Mouse (Mus musculus) B cell, adult (primary cell): ENCODE measurements around the gene Map3k11. TPM values are rescaled to one million over a fixed set of nuclear protein-coding genes. Genes with fewer than 3 reads are reported as not detected.

Experiments
- total RNA-seq: library from RNA; stranded (reverse); gene quantifications from 4 replicates; pipeline ENCODE4 v1.2.4, GENCODE M21; 2023; ENCODE audit not compliant: inconsistent age

The Map3k11 gene
- total RNA-seq, result 52.6 to 59.1 TPM (median 55.7 TPM) in 4 replicates

DNA sequence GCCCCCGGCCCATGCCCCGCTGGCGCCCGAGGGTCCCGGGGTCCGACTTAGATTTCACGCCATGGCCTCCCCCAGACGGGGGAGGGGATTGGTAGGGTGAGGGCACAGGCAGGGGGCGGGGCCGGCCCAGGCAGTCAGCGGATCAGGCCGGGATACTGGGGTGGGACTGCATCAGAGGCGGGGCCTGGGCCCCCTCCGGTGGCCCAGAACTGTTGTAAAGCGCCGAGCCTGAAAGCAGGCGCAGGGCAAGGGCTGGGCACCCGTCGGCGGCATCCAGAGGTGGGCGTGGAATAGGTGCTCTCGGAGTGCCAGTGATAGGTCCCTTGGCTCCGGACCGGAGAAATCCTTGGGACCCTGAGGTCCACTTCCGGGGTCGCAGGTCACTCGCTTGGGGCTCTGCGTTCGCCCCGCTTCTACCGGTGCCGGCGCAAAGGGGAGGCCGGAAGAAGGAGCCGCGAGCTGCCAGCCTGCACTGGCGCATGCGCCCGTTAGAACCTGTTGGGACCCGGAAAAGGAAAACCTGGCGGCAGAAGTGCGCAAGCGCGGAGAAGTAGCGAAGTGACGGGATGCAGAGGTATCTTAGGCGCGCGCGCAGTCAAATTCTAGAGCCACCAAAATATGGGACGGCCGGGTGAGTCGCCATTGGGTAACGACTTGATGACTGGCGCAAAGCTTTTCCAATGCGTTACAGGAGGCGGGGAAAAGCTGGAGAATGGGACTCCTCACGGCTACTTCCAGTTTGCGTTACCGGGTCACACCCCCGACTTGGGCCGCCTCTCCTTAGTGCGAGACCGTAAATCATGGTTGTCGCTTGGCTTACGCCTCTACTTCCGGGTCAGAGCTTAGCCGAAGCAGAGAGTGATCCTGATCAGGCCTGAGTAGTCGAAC, at the start of gene Map3k11, which contains the start of gene Pcnx3:
TSS of gene Map3k11 (plus strand) at position 543 of the 888 bp plus-strand sequence.
TSS of gene Pcnx3 (minus strand) at position 709 of the 888 bp plus-strand sequence.

DNA sequence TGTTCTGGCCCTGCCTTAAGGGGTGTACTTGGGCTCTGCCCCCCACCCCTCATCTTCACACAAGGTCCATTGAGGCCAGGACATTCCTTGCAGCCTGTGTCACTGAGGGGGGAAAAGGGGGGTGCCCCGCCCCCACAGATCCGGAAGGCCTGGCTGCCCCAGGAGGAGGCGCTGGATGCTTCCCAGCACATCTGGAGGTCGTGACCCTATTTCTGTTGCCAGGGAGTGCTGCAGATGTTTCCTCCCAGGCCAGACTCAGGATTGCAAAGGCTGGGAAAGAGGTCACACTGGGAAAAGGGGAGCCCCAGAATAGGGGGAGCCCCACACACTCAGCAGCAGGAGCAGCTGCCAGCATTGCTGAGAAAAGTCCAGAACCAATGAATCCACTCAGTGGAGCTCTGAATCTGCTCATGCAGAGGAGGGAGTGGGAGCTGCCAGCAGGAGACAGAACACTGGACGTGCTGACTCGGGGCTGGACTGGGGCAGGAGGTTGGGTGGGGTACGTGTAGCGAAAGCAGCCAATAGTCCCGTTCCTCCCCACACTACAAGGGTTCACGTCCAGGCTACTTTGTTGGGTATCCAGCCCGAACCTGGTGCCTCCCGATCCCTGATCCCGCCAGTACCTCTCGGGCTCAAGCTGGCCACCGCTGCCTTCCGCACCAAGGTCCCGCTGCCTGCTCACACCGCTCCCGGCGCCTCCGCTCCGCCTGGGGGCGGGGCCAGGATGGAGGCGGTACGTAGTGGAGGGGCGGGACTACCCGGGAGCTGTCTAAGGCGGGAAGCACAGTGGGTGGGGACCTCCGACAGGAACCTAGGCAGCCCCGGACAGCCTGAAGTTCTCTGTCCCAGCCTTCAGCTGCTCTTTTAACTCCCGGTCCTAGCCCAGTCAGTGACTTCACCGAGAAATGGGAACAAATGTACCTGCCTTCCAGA, 25.3 kb upstream of the Map3k11 start, which contains the start of gene Sipa1:
TSS of gene Sipa1 (minus strand) at position 727 of the 933 bp plus-strand sequence.

DNA sequence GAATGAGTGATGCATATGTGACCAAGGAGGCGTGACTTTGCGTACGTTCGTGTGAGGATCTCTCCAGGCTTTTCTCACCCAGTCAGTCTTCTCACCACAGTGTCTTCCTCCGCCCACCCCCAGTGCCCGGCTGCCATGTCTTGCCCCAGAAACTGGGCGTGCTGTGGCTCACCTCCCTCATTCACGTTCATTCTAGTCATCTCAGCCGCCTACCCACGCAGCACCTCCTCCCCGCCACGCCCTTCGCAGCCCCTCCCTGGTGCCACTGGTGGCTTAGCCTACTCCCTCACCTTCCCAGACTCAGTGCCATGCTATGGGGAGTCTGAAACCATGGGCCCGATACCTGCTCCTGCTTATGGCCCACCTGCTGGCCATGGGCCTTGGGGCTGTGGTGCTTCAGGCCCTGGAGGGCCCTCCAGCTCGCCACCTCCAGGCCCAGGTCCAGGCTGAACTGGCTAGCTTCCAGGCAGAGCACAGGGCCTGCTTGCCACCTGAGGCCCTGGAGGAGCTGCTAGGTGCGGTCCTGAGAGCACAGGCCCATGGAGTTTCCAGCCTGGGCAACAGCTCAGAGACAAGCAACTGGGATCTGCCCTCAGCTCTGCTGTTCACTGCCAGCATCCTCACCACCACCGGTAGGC, 15.7 kb downstream of the Map3k11 start, which contains the start of gene Kcnk7:
TSS of gene Kcnk7 (plus strand) at position 205 of the 638 bp plus-strand sequence.

DNA sequence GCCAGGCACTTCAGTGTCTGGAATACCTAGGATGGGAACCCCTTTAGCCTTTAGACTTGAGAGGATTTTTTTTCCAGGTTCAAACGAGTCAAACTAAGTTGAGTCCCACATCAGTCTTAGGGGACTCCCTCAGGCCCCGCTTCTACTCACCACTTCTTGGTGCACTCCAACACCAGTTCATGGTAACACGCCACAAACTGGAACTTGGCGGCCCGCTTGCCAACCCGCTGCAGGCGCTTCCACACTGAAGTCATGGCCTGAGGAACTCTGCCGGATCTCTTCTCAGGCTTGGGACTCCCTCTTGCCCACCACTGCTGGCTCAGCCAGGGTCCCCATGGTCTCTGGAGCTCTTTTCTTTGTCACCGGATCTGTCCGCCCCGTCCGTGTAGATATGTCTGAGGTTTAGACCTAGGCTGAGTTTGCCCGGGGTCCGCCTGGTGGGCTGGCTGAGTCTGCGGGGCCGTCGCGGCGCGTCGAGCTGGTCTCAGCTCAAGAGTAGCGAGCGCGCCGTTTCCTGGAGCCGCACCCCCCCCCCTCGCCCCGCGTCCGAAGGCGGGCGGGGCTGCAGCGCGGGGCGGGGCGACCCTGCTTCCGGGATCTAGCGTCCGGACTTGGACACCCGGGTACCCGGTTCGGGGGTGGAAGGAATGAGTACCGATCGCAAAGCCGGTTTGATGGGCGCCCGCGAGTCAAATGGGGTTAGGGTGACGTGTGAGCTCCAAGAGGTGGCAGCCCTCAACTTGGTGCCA, 37.4 kb downstream of the Map3k11 start, which contains the start of gene Ehbp1l1:
TSS of gene Ehbp1l1 (minus strand) at position 551 of the 749 bp plus-strand sequence.

DNA sequence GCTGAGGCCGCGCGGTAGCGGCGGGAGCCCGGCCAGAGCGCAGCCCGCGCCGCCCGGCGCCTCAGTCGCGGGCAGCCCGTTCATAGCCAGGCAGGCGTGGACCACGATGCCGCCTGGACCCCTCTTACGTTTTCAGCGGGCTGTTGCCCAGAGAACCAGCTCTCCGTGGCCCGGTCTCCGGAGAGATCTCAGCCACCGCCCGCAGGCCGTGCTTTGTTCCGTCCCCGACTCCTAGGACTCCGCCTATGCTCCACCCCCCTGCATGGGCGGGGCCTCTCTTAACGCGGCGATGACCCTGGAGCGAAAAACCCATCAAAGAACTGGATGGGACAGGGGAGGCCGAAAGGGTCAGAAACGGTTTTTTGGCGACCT, 40.9 kb downstream of the Map3k11 start, which contains the start of gene Fam89b:
TSS of gene Fam89b (minus strand) at position 210 of the 372 bp plus-strand sequence.

DNA sequence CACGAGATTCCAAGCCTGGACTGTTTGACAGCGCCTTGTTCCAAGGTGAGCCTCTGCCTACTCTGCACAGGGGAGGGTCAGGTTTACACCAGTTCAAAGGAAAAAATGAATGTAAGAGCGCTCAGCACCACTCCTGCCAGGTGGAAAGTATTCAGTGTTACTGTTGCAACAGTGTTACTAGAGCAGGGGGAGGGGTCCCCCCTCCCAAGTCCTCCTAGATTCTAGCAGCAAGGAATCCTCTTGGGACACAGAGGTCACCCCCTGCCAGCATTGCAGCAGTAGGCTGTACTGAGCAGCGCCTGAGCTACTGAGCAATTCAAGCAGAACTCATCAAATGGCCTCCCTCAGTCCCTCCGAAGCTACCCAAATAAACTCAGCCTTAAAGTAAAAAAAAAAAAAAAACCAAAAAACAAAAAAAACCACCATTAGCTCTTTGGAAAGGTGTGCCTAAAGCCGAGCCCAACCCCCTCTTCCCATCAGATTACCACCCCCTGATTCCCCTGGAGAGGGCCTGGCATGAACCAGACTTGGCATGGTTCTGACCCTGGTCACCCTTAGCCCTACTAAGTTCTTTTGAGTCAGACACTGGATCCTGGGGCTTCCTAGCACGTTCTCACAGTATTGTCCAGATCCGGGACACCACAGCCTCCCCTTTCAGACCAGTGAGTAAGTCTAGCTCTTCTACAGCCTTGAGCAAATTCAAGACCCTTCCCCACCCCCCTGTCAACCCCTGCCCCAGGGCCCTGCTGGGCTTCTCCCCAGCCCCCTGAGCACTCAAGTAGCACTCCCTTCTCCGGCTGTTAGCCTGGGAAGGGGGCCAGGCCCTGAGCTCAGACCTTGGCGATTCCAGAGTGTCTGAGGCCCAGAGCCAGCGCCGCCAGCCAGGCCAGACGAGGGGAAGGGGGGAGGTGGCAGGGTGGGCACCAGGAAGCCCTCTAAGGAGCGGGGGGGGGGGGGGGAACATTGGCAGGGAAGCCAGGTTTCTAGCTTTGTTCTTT, 52.1 kb downstream of the Map3k11 start, which contains the start of gene Ltbp3:
TSS of gene Ltbp3 (plus strand) at position 585 of the 998 bp plus-strand sequence.

Other genes with a start within 250 kb of the Map3k11 start
- gene Fosl1, start 241.2 kb upstream of the Map3k11 start, total RNA-seq, result 0.55 to 3.8 TPM (median 0.75 TPM) in 4 replicates
- 2.8 to 3.3 TPM (median 3.0 TPM) in 4 replicates for gene Ccdc85b, start 230.8 kb upstream of the Map3k11 start, total RNA-seq
- gene Fibp, start 228.1 kb upstream of the Map3k11 start, total RNA-seq, result 107 to 110 TPM (median 109 TPM) in 4 replicates
- 0.90 to 2.0 TPM (median 1.3 TPM) in 4 replicates for gene Ctsw, start 220.2 kb upstream of the Map3k11 start, total RNA-seq
- 1.8 TPM in 1 of 4 replicates, not detected in the others for gene Efemp2, start 214.8 kb upstream of the Map3k11 start, total RNA-seq
- gene Mus81, start 200.3 kb upstream of the Map3k11 start, total RNA-seq, result 40.8 to 48.0 TPM (median 43.1 TPM) in 4 replicates
- gene Cfl1, start 198.3 kb upstream of the Map3k11 start, total RNA-seq, result 1,329 to 1,431 TPM (median 1,341 TPM) in 4 replicates
- 0.93 to 2.6 TPM (median 2.2 TPM) in 4 replicates for gene 1700020D05Rik, start 185.0 kb upstream of the Map3k11 start, total RNA-seq
- gene Snx32, start 178.2 kb upstream of the Map3k11 start, total RNA-seq, result 7.9 to 10.5 TPM (median 9.1 TPM) in 4 replicates
- 0.27 TPM in 1 of 4 replicates, not detected in the others for gene Ovol1, start 128.1 kb upstream of the Map3k11 start, total RNA-seq
- gene Ap5b1, start 120.7 kb upstream of the Map3k11 start, total RNA-seq, result 13.8 to 21.1 TPM (median 19.0 TPM) in 4 replicates
- 88.3 to 130 TPM (median 99.7 TPM) in 4 replicates for gene Rnaseh2c, start 86.9 kb upstream of the Map3k11 start, total RNA-seq
- 104 to 120 TPM (median 115 TPM) in 4 replicates for gene Kat5, start 78.5 kb upstream of the Map3k11 start, total RNA-seq
- gene Rela, start 51.3 kb upstream of the Map3k11 start, total RNA-seq, result 140 to 150 TPM (median 143 TPM) in 4 replicates
- gene Sipa1, start 25.0 kb upstream of the Map3k11 start, total RNA-seq, result 618 to 650 TPM (median 632 TPM) in 4 replicates
- gene Pcnx3, start 166 bp downstream of the Map3k11 start, total RNA-seq, result 187 to 202 TPM (median 194 TPM) in 4 replicates
- gene Kcnk7, start 15.6 kb downstream of the Map3k11 start, total RNA-seq, result not detected in 4 replicates
- gene Ehbp1l1, start 37.6 kb downstream of the Map3k11 start, total RNA-seq, result 49.9 to 52.9 TPM (median 51.1 TPM) in 4 replicates
- gene Fam89b, start 40.9 kb downstream of the Map3k11 start, total RNA-seq, result 19.9 to 23.5 TPM (median 21.9 TPM) in 4 replicates
- 0.24 to 0.45 TPM in 2 of 4 replicates, not detected in the others for gene Ltbp3, start 52.2 kb downstream of the Map3k11 start, total RNA-seq
- gene Scyl1, start 82.7 kb downstream of the Map3k11 start, total RNA-seq, result 74.4 to 97.3 TPM (median 80.0 TPM) in 4 replicates
- gene Frmd8, start 186.5 kb downstream of the Map3k11 start, total RNA-seq, result 29.4 to 40.1 TPM (median 35.7 TPM) in 4 replicates
- gene Slc25a45, start 189.1 kb downstream of the Map3k11 start, total RNA-seq, result 21.3 to 29.7 TPM (median 22.3 TPM) in 4 replicates
- gene Tigd3, start 205.4 kb downstream of the Map3k11 start, total RNA-seq, result 1.9 to 2.7 TPM (median 2.6 TPM) in 4 replicates
- 161 to 182 TPM (median 167 TPM) in 4 replicates for gene Dpf2, start 224.3 kb downstream of the Map3k11 start, total RNA-seq
- gene Cdc42ep2, start 236.1 kb downstream of the Map3k11 start, total RNA-seq, result 0.29 to 0.69 TPM (median 0.35 TPM) in 3 of 4 replicates, not detected in the other